Mouse (Mus musculus): ENCODE data around the gene Lemd2.

DNA sequence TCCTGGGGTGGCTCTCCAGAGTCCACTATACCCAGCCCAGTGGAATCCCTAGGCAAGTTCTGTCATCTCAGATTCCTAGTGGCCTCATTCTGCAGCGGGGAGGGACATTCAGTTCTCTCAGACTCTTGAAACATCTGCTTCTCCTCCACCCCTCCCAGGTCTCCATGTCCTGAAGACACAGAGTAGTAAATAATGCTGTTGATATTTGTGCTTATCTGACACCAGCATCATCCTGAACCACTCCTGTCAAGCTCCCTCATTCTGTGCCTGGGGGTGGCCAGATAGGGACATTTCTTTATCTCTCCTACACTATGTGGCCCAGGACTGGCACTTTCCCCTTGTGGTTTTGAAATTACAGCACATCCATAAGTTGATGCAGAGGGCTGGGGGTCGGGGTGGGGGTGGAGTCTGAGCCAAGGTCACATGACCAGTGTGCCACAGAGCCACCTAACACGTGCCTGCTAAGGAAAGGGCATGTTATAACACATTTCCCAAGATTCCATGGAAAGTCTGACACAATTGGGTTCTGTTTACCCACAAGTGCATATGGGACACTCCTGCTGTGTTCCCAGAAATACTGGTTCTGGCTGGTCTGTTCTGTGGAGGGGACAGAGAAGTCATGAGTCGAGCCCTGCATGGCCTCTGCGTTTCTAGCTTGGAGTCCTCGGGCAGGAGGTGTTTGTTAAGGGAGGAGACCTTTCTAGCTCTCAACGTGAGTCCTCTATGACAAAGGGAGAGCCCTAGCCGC, 51.1 kb downstream of the Lemd2 start:
- no peak for TF ChIP-seq CTCF (IDR thresholded peaks at IDR 0.05; ENCODE audit: borderline replicate concordance, control insufficient read depth, extremely low read depth, insufficient read depth, low read length, poor library complexity)
- no peak for TF ChIP-seq POLR2A (IDR thresholded peaks at IDR 0.05; ENCODE audit: control insufficient read depth, extremely low read depth, insufficient read depth, low read length, poor library complexity)

All from thymus, adult 2 months (tissue).